Mouse (Mus musculus) neural tube, embryonic 12.5 days (tissue): ENCODE measurements around the gene Kctd12. TPM values are rescaled to one million over a fixed set of nuclear protein-coding genes. Genes with fewer than 3 reads are reported as not detected.

Source experiments
- ATAC-seq: fragments of 200-750 bp; cut with Nextera tagmentation; 2 replicates; pipeline ENCODE4 v1.8.0; 2017; ENCODE audit warnings: low read depth, mild to moderate bottlenecking, moderate TSS enrichment, moderate library complexity; ENCODE audit not compliant: low FRiP score
- H3K27ac ChIP-seq: fragments of 300-500 bp; sonication (generic); 2 replicates; pipeline ENCODE4 v1.5.1; 2016
- H3K27me3 ChIP-seq: fragments of 300-500 bp; sonication (generic); replicated peaks from 2 replicates; pipeline ENCODE4 v1.6.1; 2016; ENCODE audit warnings: mild to moderate bottlenecking
- H3K36me3 ChIP-seq: fragments of 300-500 bp; sonication (generic); 2 replicates; pipeline ENCODE4 v1.6.1; 2016; ENCODE audit warnings: mild to moderate bottlenecking
- H3K4me1 ChIP-seq: fragments of 300-500 bp; sonication (generic); 2 replicates; pipeline ENCODE4 v1.6.1; 2016
- H3K4me2 ChIP-seq: fragments of 300-500 bp; sonication (generic); replicated peaks from 2 replicates; pipeline ENCODE4 v1.6.1; 2016; ENCODE audit warnings: mild to moderate bottlenecking
- H3K4me3 ChIP-seq: fragments of 300-500 bp; sonication (generic); 2 replicates; pipeline ENCODE4 v1.5.1; 2016
- H3K9ac ChIP-seq: fragments of 300-500 bp; sonication (generic); 2 replicates; pipeline ENCODE4 v1.6.1; 2016; ENCODE audit warnings: mild to moderate bottlenecking
- H3K9me3 ChIP-seq: fragments of 300-500 bp; sonication (generic); 2 replicates; pipeline ENCODE4 v1.6.1; 2016; ENCODE audit warnings: mild to moderate bottlenecking
- WGBS: fragments of 180-500 bp; shearing (Covaris S2); methylation state at CpG from one replicate; pipeline ENCODE4 v1.1.7; 2016; 5-methylcytosine and 5-hydroxymethylcytosine counted together
- polyA plus RNA-seq: library from polyadenylated mRNA; unstranded; fragments of >200 nt; fragmentation: Nextera tagmentation; extraction: Ambion mirVana; gene quantifications from 2 replicates; pipeline ENCODE4 v1.2.1, GENCODE M21; 2016

The Kctd12 gene
- polyA plus RNA-seq: 10.6 and 13.0 TPM in 2 replicates

- peak within 1 kb of the TSS; percentile 71 for H3K4me3 ChIP-seq
Measured at GRCm38 (mm10) chr14:102982627-102983540, at the start of gene Kctd12. Gene Kctd12, minus strand, starts transcription at chr14:102982637.

GRCm38 (mm10) chr14:103029203-103029602 lies 46.8 kb upstream of the Kctd12 start:
- Histone ChIP-seq H3K36me3 (no peaks in the 10 kb centered on the region), H3K4me2 (no peak overlapping the region), H3K9me3 (no peaks in the 10 kb centered on the region), H3K4me1 (no peaks in the 10 kb centered on the region), H3K9ac (no peak overlapping the region), H3K27ac (no peak overlapping the region), H3K4me3 (no peak overlapping the region), H3K27me3 (no peaks in the 10 kb centered on the region)
- WGBS: 75% methylated on average over 2 of the region's 2 CpGs
- ATAC-seq: no peak

More at GRCm38 (mm10) chr14:102982627-102983540, at the start of gene Kctd12:
- H3K27me3 ChIP-seq: peaks cover 9% of the 10 kb centered on the region; the same call in 1 of the 2 replicates
- peaks cover 13% of the 10 kb centered on the region for H3K4me1 ChIP-seq
- ATAC-seq: peak; percentile 92
- H3K9me3 ChIP-seq: no peaks in the 10 kb centered on the region
- H3K27ac ChIP-seq: peak within 1 kb of the TSS; percentile 2; the same call in 1 of the 2 replicates
- 2% methylated on average over 63 of the region's 66 CpGs for WGBS
- no peaks in the 10 kb centered on the region for H3K36me3 ChIP-seq
- H3K9ac ChIP-seq: peak within 1 kb of the TSS; percentile 76
- peak within 1 kb of the TSS; percentile 97 for H3K4me2 ChIP-seq

GRCm38 (mm10) chr14:103020046-103020445 lies 37.6 kb upstream of the Kctd12 start:
- no peak for ATAC-seq
- WGBS: 69% methylated on average over 2 of the region's 2 CpGs

GRCm38 (mm10) chr14:103017009-103017408 lies 34.6 kb upstream of the Kctd12 start:
- Histone ChIP-seq H3K4me1 (no peaks in the 10 kb centered on the region), H3K36me3 (no peaks in the 10 kb centered on the region), H3K4me3 (no peak overlapping the region), H3K4me2 (no peak overlapping the region), H3K27me3 (no peaks in the 10 kb centered on the region), H3K9ac (no peak overlapping the region), H3K9me3 (no peaks in the 10 kb centered on the region), H3K27ac (no peak overlapping the region)
- ATAC-seq: no peak
- 76% methylated on average over 5 of the region's 5 CpGs for WGBS

More at GRCm38 (mm10) chr14:103020046-103020445, 37.6 kb upstream of the Kctd12 start:
- Histone ChIP-seq H3K4me1 (no peaks in the 10 kb centered on the region), H3K36me3 (no peaks in the 10 kb centered on the region), H3K27ac (no peak overlapping the region), H3K4me3 (no peak overlapping the region), H3K27me3 (no peaks in the 10 kb centered on the region), H3K9ac (no peak overlapping the region), H3K9me3 (no peaks in the 10 kb centered on the region), H3K4me2 (no peak overlapping the region)

GRCm38 (mm10) chr14:103012563-103013150 lies 30.2 kb upstream of the Kctd12 start:
- Histone ChIP-seq H3K4me2 (no peak overlapping the region), H3K27ac (no peak overlapping the region), H3K27me3 (no peaks in the 10 kb centered on the region), H3K4me1 (no peaks in the 10 kb centered on the region), H3K9ac (no peak overlapping the region), H3K9me3 (no peaks in the 10 kb centered on the region), H3K4me3 (no peak overlapping the region), H3K36me3 (no peaks in the 10 kb centered on the region)
- ATAC-seq: peak; percentile 85
- 32% methylated on average over 4 of the region's 4 CpGs for WGBS

GRCm38 (mm10) chr14:103011782-103012181 lies 29.3 kb upstream of the Kctd12 start:
- no peaks in the 10 kb centered on the region for H3K9me3 ChIP-seq
- no peak for ATAC-seq
- no peaks in the 10 kb centered on the region for H3K36me3 ChIP-seq
- no peaks in the 10 kb centered on the region for H3K27me3 ChIP-seq
- 33% methylated on average over 5 of the region's 5 CpGs for WGBS
- H3K27ac ChIP-seq: no peak overlapping the region
- no peaks in the 10 kb centered on the region for H3K4me1 ChIP-seq
- H3K4me3 ChIP-seq: no peak overlapping the region
- H3K4me2 ChIP-seq: no peak overlapping the region
- no peak overlapping the region for H3K9ac ChIP-seq

- Histone ChIP-seq H3K27ac (no peak overlapping the region), H3K9me3 (no peaks in the 10 kb centered on the region), H3K4me2 (no peak overlapping the region), H3K4me3 (no peak overlapping the region), H3K4me1 (no peaks in the 10 kb centered on the region), H3K36me3 (no peaks in the 10 kb centered on the region), H3K9ac (no peak overlapping the region), H3K27me3 (no peaks in the 10 kb centered on the region)
- WGBS: 84% methylated on average over 4 of the region's 4 CpGs
- ATAC-seq: no peak
Measured at GRCm38 (mm10) chr14:103007737-103008136, 25.3 kb upstream of the Kctd12 start.

- Histone ChIP-seq H3K27ac (no peak overlapping the region), H3K4me1 (no peaks in the 10 kb centered on the region), H3K27me3 (no peaks in the 10 kb centered on the region), H3K9ac (no peak overlapping the region), H3K9me3 (no peaks in the 10 kb centered on the region), H3K4me2 (no peak overlapping the region), H3K4me3 (no peak overlapping the region), H3K36me3 (no peaks in the 10 kb centered on the region)
- WGBS: 19% methylated on average over 6 of the region's 6 CpGs
- peak; percentile 90 for ATAC-seq
Measured at GRCm38 (mm10) chr14:102994662-102995561, 12.5 kb upstream of the Kctd12 start.

GRCm38 (mm10) chr14:102990765-102991164 lies 8.3 kb upstream of the Kctd12 start:
- no peaks in the 10 kb centered on the region for H3K36me3 ChIP-seq
- H3K4me3 ChIP-seq: no peak overlapping the region
- H3K27ac ChIP-seq: no peak overlapping the region
- no peak for ATAC-seq
- H3K27me3 ChIP-seq: no peaks in the 10 kb centered on the region
- WGBS: 78% methylated on average over 3 of the region's 3 CpGs
- no peaks in the 10 kb centered on the region for H3K4me1 ChIP-seq
- H3K9ac ChIP-seq: no peak overlapping the region
- no peak overlapping the region for H3K4me2 ChIP-seq
- no peaks in the 10 kb centered on the region for H3K9me3 ChIP-seq

- H3K4me1 ChIP-seq: no peaks in the 10 kb centered on the region
- no peak overlapping the region for H3K9ac ChIP-seq
- ATAC-seq: no peak
- H3K4me2 ChIP-seq: no peak overlapping the region
- H3K36me3 ChIP-seq: no peaks in the 10 kb centered on the region
- WGBS: 62% methylated on average over 5 of the region's 5 CpGs
- no peaks in the 10 kb centered on the region for H3K27me3 ChIP-seq
- H3K9me3 ChIP-seq: no peaks in the 10 kb centered on the region
- H3K4me3 ChIP-seq: no peak overlapping the region
- H3K27ac ChIP-seq: no peak overlapping the region
Measured at GRCm38 (mm10) chr14:102989866-102990265, 7.4 kb upstream of the Kctd12 start.

- Histone ChIP-seq H3K4me1 (no peaks in the 10 kb centered on the region), H3K27me3 (no peaks in the 10 kb centered on the region), H3K36me3 (no peaks in the 10 kb centered on the region), H3K9ac (no peak overlapping the region), H3K27ac (no peak overlapping the region), H3K4me2 (no peak overlapping the region), H3K4me3 (no peak overlapping the region), H3K9me3 (no peaks in the 10 kb centered on the region)
- ATAC-seq: no peak
- WGBS: 84% methylated on average over 4 of the region's 4 CpGs
Measured at GRCm38 (mm10) chr14:102989254-102989653, 6.8 kb upstream of the Kctd12 start.

GRCm38 (mm10) chr14:102987626-102988025 lies 5.2 kb upstream of the Kctd12 start:
- no peak for ATAC-seq
- Histone ChIP-seq H3K4me1 (peaks cover 3% of the 10 kb centered on the region; the same call in 1 of the 2 replicates), H3K27me3 (no peaks in the 10 kb centered on the region), H3K4me3 (no peak overlapping the region), H3K9ac (no peak overlapping the region), H3K36me3 (no peaks in the 10 kb centered on the region), H3K9me3 (no peaks in the 10 kb centered on the region), H3K4me2 (no peak overlapping the region), H3K27ac (no peak overlapping the region)
- 89% methylated on average over 5 of the region's 5 CpGs for WGBS
